Mouse (Mus musculus): ENCODE results near the gene Lmntd1. TPM values are rescaled to one million over a fixed set of nuclear protein-coding genes. Genes with fewer than 3 reads are reported as not detected.

The Lmntd1 gene
- polyA plus RNA-seq, 1 experiment from 2014 or later, result 0.20 TPM

- H3K4me1 ChIP-seq (ENCODE audit: control insufficient read depth, insufficient read depth, low read length), result no peaks in the 10 kb centered on the region
- no peak overlapping the region for H3K27ac ChIP-seq (replicated peaks; ENCODE audit: low read depth, low read length)
- 70% methylated on average over 8 of the region's 8 CpGs for WGBS
- no peak overlapping the region for H3K4me3 ChIP-seq (ENCODE audit: low read depth, low read length)
- H3K9me3 ChIP-seq (replicated peaks; ENCODE audit: control insufficient read depth, low read length), result no peaks in the 10 kb centered on the region
- H3K9ac ChIP-seq (replicated peaks; ENCODE audit: low read length), result no peak overlapping the region
- H3K4me2 ChIP-seq (ENCODE audit: low read depth, low read length), result no peak overlapping the region
- no peak for ATAC-seq (replicated peaks; ENCODE audit: insufficient number of reproducible peaks, low FRiP score, low TSS enrichment, low read depth)
- H3K36me3 ChIP-seq (replicated peaks; ENCODE audit: control insufficient read depth, insufficient read depth, low read depth, low read length), result no peaks in the 10 kb centered on the region
- DNase-seq (ENCODE audit: low spot score), result no peak
- H3K27me3 ChIP-seq (ENCODE audit: control insufficient read depth, insufficient read depth, low read length), result no peaks in the 10 kb centered on the region
Measured at GRCm38 (mm10) chr6:145417720-145418440, 196.2 kb downstream of the Lmntd1 start.

DNA sequence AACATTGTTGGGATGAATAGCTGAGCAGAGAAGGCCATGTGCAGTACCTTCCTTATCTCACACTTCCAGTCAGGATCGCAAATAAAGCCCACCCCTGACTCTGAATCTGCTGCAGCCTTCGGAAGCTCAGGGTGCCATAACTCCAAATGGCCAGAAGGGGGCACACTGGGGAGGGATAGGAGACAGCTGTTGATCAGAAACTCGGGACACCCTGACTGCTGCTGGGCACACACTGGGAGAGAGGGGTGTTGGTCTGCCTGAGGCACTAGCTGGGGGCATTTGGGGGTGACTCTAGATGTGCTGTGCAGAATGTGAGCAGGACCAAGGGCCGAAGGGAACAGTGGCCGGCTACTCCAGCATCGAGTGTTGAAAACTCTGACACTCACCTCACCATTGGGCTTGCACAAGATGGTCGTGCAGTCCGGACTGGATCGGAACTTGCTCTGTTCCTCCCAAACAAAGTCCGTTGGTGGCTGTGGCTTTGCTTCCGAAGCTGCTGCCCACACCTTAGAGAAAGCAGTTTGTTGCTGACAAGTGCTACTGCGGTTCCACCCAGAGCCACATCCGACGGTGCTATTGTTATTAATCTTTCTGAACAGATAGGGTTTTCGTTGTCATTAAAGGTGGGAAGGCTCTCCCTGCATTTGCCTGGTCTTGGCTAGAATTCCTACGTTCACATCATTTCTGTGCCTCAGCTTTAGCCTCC is 197.0 kb downstream of the Lmntd1 start:
- Histone ChIP-seq H3K27ac (replicated peaks; ENCODE audit: low read depth, low read length) (no peak overlapping the region), H3K4me1 (ENCODE audit: control insufficient read depth, insufficient read depth, low read length) (no peaks in the 10 kb centered on the region), H3K9me3 (replicated peaks; ENCODE audit: control insufficient read depth, low read length) (no peaks in the 10 kb centered on the region), H3K36me3 (replicated peaks; ENCODE audit: control insufficient read depth, insufficient read depth, low read depth, low read length) (no peaks in the 10 kb centered on the region), H3K27me3 (ENCODE audit: control insufficient read depth, insufficient read depth, low read length) (no peaks in the 10 kb centered on the region), H3K4me3 (ENCODE audit: low read depth, low read length) (no peak overlapping the region), H3K4me2 (ENCODE audit: low read depth, low read length) (no peak overlapping the region), H3K9ac (replicated peaks; ENCODE audit: low read length) (no peak overlapping the region)
- peak; percentile 73 for DNase-seq (ENCODE audit: low spot score)
- WGBS, result 72% methylated on average over 16 of the region's 16 CpGs
- no peak for ATAC-seq (replicated peaks; ENCODE audit: insufficient number of reproducible peaks, low FRiP score, low TSS enrichment, low read depth)

DNA sequence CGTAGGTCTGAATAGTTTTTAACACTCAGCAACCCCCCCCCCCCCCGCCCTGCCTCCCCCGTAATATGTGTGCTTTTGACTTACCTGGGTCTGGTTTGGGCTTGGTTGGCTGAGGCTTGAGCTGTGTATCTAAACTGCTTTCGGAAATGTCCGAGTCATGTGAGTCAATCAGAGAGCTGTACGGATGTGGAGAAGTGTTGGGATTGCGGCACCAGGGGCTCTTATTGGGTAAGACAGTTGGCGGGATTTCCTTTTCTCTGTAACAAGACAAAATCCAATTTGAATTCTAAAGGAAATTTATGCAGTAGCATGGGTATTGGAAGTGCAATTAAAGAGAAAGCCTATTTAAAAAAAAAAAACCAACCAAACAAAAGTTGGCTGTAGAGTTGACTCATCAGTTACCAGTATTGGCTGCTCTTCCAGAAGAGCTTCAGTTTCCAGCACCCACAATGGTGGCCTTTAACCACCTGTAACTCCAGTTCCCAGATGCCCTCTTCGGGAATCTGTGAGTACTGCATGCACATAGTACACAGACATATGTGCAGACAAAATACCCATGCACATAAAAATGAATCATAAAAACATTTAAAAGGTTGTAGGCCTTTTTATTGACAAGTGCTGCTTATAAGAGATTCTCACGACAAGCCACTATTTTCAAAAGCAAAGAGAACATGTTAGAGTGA is 209.6 kb downstream of the Lmntd1 start:
- Histone ChIP-seq H3K9ac (replicated peaks; ENCODE audit: low read length) (no peak overlapping the region), H3K4me1 (ENCODE audit: control insufficient read depth, insufficient read depth, low read length) (peaks cover 4% of the 10 kb centered on the region; the same call in 1 of the 2 replicates), H3K36me3 (replicated peaks; ENCODE audit: control insufficient read depth, insufficient read depth, low read depth, low read length) (no peaks in the 10 kb centered on the region), H3K9me3 (replicated peaks; ENCODE audit: control insufficient read depth, low read length) (no peaks in the 10 kb centered on the region), H3K4me3 (ENCODE audit: low read depth, low read length) (no peak overlapping the region), H3K27ac (replicated peaks; ENCODE audit: low read depth, low read length) (no peak overlapping the region), H3K4me2 (ENCODE audit: low read depth, low read length) (no peak overlapping the region), H3K27me3 (ENCODE audit: control insufficient read depth, insufficient read depth, low read length) (no peaks in the 10 kb centered on the region)
- DNase-seq (ENCODE audit: low spot score) (no peak), ATAC-seq (replicated peaks; ENCODE audit: insufficient number of reproducible peaks, low FRiP score, low TSS enrichment, low read depth) (no peak)
- WGBS, result 91% methylated on average over 10 of the region's 10 CpGs

- WGBS, result 32% methylated on average over 4 of the region's 4 CpGs
- Histone ChIP-seq H3K9me3 (replicated peaks; ENCODE audit: control insufficient read depth, low read length) (no peaks in the 10 kb centered on the region), H3K27ac (replicated peaks; ENCODE audit: low read depth, low read length) (no peak overlapping the region), H3K4me2 (ENCODE audit: low read depth, low read length) (no peak overlapping the region), H3K36me3 (replicated peaks; ENCODE audit: control insufficient read depth, insufficient read depth, low read depth, low read length) (no peaks in the 10 kb centered on the region), H3K4me1 (ENCODE audit: control insufficient read depth, insufficient read depth, low read length) (peaks cover 4% of the 10 kb centered on the region; the same call in 1 of the 2 replicates), H3K9ac (replicated peaks; ENCODE audit: low read length) (no peak overlapping the region), H3K4me3 (ENCODE audit: low read depth, low read length) (no peak overlapping the region), H3K27me3 (ENCODE audit: control insufficient read depth, insufficient read depth, low read length) (no peaks in the 10 kb centered on the region)
- DNase-seq (ENCODE audit: low spot score) (no peak), ATAC-seq (replicated peaks; ENCODE audit: insufficient number of reproducible peaks, low FRiP score, low TSS enrichment, low read depth) (no peak)
Measured at GRCm38 (mm10) chr6:145401140-145401539, 213.0 kb downstream of the Lmntd1 start.

- no peak overlapping the region for H3K4me3 ChIP-seq (ENCODE audit: low read depth, low read length)
- DNase-seq (ENCODE audit: low spot score) (no peak), ATAC-seq (replicated peaks; ENCODE audit: insufficient number of reproducible peaks, low FRiP score, low TSS enrichment, low read depth) (no peak)
- H3K36me3 ChIP-seq (replicated peaks; ENCODE audit: control insufficient read depth, insufficient read depth, low read depth, low read length), result no peaks in the 10 kb centered on the region
- no peaks in the 10 kb centered on the region for H3K9me3 ChIP-seq (replicated peaks; ENCODE audit: control insufficient read depth, low read length)
- peaks cover 4% of the 10 kb centered on the region; the same call in 1 of the 2 replicates for H3K4me1 ChIP-seq (ENCODE audit: control insufficient read depth, insufficient read depth, low read length)
- no peak overlapping the region for H3K4me2 ChIP-seq (ENCODE audit: low read depth, low read length)
- H3K9ac ChIP-seq (replicated peaks; ENCODE audit: low read length), result no peak overlapping the region
- H3K27ac ChIP-seq (replicated peaks; ENCODE audit: low read depth, low read length), result no peak overlapping the region
- 92% methylated on average over 4 of the region's 4 CpGs for WGBS
- no peaks in the 10 kb centered on the region for H3K27me3 ChIP-seq (ENCODE audit: control insufficient read depth, insufficient read depth, low read length)
Measured at GRCm38 (mm10) chr6:145397881-145398280, 216.2 kb downstream of the Lmntd1 start.

DNA sequence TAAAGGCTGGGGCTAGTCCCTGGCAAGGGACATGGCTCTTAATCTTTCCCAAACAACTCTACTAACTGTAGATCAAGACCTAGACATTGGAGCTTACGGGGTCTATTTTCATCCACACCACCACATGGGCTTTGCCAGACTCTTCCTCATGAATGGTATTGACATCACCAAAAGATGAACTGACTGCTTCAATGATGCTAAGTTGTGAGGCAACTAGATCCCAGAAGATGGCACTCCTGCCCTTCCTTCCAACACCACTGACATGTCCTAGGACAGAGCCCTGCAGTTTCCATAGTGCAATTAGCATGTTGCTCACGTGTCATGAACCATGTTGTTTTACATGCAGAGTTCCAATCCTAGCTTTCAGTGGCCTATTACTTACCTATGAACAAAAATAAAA is 217.6 kb downstream of the Lmntd1 start:
- Histone ChIP-seq H3K36me3 (replicated peaks; ENCODE audit: control insufficient read depth, insufficient read depth, low read depth, low read length) (no peaks in the 10 kb centered on the region), H3K9ac (replicated peaks; ENCODE audit: low read length) (no peak overlapping the region), H3K4me2 (ENCODE audit: low read depth, low read length) (no peak overlapping the region), H3K9me3 (replicated peaks; ENCODE audit: control insufficient read depth, low read length) (no peaks in the 10 kb centered on the region), H3K27me3 (ENCODE audit: control insufficient read depth, insufficient read depth, low read length) (no peaks in the 10 kb centered on the region), H3K4me1 (ENCODE audit: control insufficient read depth, insufficient read depth, low read length) (peaks cover 4% of the 10 kb centered on the region; the same call in 1 of the 2 replicates), H3K4me3 (ENCODE audit: low read depth, low read length) (no peak overlapping the region), H3K27ac (replicated peaks; ENCODE audit: low read depth, low read length) (no peak overlapping the region)
- 88% methylated on average over 2 of the region's 2 CpGs for WGBS
- no peak for ATAC-seq (replicated peaks; ENCODE audit: insufficient number of reproducible peaks, low FRiP score, low TSS enrichment, low read depth)
- DNase-seq (ENCODE audit: low spot score), result no peak

GRCm38 (mm10) chr6:145390421-145390820 is 223.7 kb downstream of the Lmntd1 start:
- WGBS, result 58% methylated on average over 2 of the region's 2 CpGs
- Histone ChIP-seq H3K27ac (replicated peaks; ENCODE audit: low read depth, low read length) (no peak overlapping the region; the same call in 1 of the 2 replicates), H3K9me3 (replicated peaks; ENCODE audit: control insufficient read depth, low read length) (no peaks in the 10 kb centered on the region), H3K4me2 (ENCODE audit: low read depth, low read length) (no peak overlapping the region), H3K4me1 (ENCODE audit: control insufficient read depth, insufficient read depth, low read length) (no peaks in the 10 kb centered on the region), H3K4me3 (ENCODE audit: low read depth, low read length) (no peak overlapping the region), H3K36me3 (replicated peaks; ENCODE audit: control insufficient read depth, insufficient read depth, low read depth, low read length) (no peaks in the 10 kb centered on the region), H3K9ac (replicated peaks; ENCODE audit: low read length) (no peak overlapping the region), H3K27me3 (ENCODE audit: control insufficient read depth, insufficient read depth, low read length) (no peaks in the 10 kb centered on the region)
- DNase-seq (ENCODE audit: low spot score) (no peak), ATAC-seq (replicated peaks; ENCODE audit: insufficient number of reproducible peaks, low FRiP score, low TSS enrichment, low read depth) (0 out of 2 replicates have a peak, but pooled peaks have one; percentile 22)

- Histone ChIP-seq H3K9ac (replicated peaks; ENCODE audit: low read length) (no peak overlapping the region), H3K27ac (replicated peaks; ENCODE audit: low read depth, low read length) (no peak overlapping the region), H3K4me3 (ENCODE audit: low read depth, low read length) (no peak overlapping the region), H3K4me1 (ENCODE audit: control insufficient read depth, insufficient read depth, low read length) (no peaks in the 10 kb centered on the region), H3K36me3 (replicated peaks; ENCODE audit: control insufficient read depth, insufficient read depth, low read depth, low read length) (no peaks in the 10 kb centered on the region), H3K4me2 (ENCODE audit: low read depth, low read length) (no peak overlapping the region), H3K9me3 (replicated peaks; ENCODE audit: control insufficient read depth, low read length) (no peaks in the 10 kb centered on the region), H3K27me3 (ENCODE audit: control insufficient read depth, insufficient read depth, low read length) (no peaks in the 10 kb centered on the region)
- DNase-seq (ENCODE audit: low spot score) (peak; percentile 24), ATAC-seq (replicated peaks; ENCODE audit: insufficient number of reproducible peaks, low FRiP score, low TSS enrichment, low read depth) (peak; percentile 79)
- WGBS, result 57% methylated on average over 7 of the region's 7 CpGs
Measured at GRCm38 (mm10) chr6:145389904-145390303, 224.2 kb downstream of the Lmntd1 start.

All from embryonic facial prominence, embryonic 11.5 days (tissue).